Mouse (Mus musculus): ENCODE measurements around the gene Ccnf.

- TF ChIP-seq CTCF (IDR thresholded peaks at IDR 0.05; ENCODE audit: low read depth, low read length) = no peak
- peak; percentile 51; the same call in 1 of the 2 replicates for TF ChIP-seq POLR2A (IDR thresholded peaks at IDR 0.05; ENCODE audit: extremely low read depth, insufficient read depth, low read length)
These were observed 45.9 kb downstream of the Ccnf start, which contains the start of gene Tbc1d24 for GRCm38 (mm10) chr17:24205284-24205888.
